Mouse (Mus musculus) lung, embryonic 15.5 days (tissue): ENCODE data around the gene Sec22b. TPM values are rescaled to one million over a fixed set of nuclear protein-coding genes. Genes with fewer than 3 reads are reported as not detected.
A peak's percentile ranks its signal among the peaks of the same experiment; 100 is the strongest.

Experiments
- ATAC-seq: fragments of 200-750 bp; cut with Nextera tagmentation; 2 replicates; pipeline ENCODE4 v1.8.0; 2017; ENCODE audit warnings: moderate number of reproducible peaks, borderline replicate concordance; ENCODE audit not compliant: low FRiP score, low TSS enrichment; ENCODE audit errors: extremely low read depth
- H3K27ac ChIP-seq: fragments of 300-500 bp; sonication (generic); 2 replicates; pipeline ENCODE4 v1.5.1; 2015; ENCODE audit warnings: moderate library complexity, mild to moderate bottlenecking, inconsistent platforms
- H3K27me3 ChIP-seq: fragments of 300-500 bp; sonication (generic); 2 replicates; pipeline ENCODE4 v1.6.1; 2015; ENCODE audit warnings: inconsistent platforms
- H3K36me3 ChIP-seq: fragments of 300-500 bp; sonication (generic); 2 replicates; pipeline ENCODE4 v1.6.1; 2015; ENCODE audit warnings: inconsistent platforms
- H3K4me1 ChIP-seq: fragments of 300-500 bp; sonication (generic); 2 replicates; pipeline ENCODE4 v1.6.1; 2015; ENCODE audit warnings: inconsistent platforms
- H3K4me2 ChIP-seq: fragments of 300-500 bp; sonication (generic); 2 replicates; pipeline ENCODE4 v1.6.1; 2015; ENCODE audit warnings: inconsistent platforms, mild to moderate bottlenecking, moderate library complexity
- H3K4me3 ChIP-seq: fragments of 300-500 bp; sonication (generic); 2 replicates; pipeline ENCODE4 v1.5.1; 2015; ENCODE audit warnings: mild to moderate bottlenecking, inconsistent platforms
- H3K9ac ChIP-seq: fragments of 300-500 bp; sonication (generic); 2 replicates; pipeline ENCODE4 v1.6.1; 2015; ENCODE audit warnings: inconsistent platforms
- H3K9me3 ChIP-seq: fragments of 300-500 bp; sonication (generic); 2 replicates; pipeline ENCODE4 v1.6.1; 2016; ENCODE audit warnings: inconsistent platforms
- WGBS: fragments of 180-500 bp; shearing (Covaris S2); methylation state at CpG from one replicate; pipeline ENCODE4 v1.1.7; 2015; 5-methylcytosine and 5-hydroxymethylcytosine counted together
- polyA plus RNA-seq: library from polyadenylated mRNA; unstranded; fragments of >200 nt; fragmentation: Nextera tagmentation; extraction: Ambion mirVana; gene quantifications from 2 replicates; pipeline ENCODE4 v1.2.1, GENCODE M21; 2015

The Sec22b gene
- polyA plus RNA-seq, 1 experiment from 2014 or later: 157 TPM

DNA sequence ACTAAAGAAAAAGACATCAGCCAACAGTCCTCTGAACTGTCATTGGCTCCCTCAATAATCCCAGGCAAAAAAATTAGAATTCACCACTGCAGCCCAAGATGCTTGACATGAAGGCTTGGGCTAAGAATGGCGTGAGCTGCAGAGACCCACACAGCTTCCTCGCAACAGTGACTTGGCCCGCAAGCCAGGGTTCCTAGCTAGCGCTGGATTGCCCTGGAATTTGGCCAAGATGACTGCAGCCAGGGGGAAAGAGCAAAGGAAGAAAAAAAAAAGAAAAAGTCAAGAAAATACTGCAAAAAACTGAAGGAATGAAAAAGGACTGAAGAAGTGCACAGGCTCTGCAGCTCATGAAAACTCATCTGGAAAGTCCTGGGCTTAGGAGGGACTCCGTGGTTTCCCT lies 43.5 kb downstream of the Sec22b start:
- H3K9me3 ChIP-seq: no peaks in the 10 kb centered on the region
- no peak overlapping the region for H3K4me3 ChIP-seq
- H3K4me1 ChIP-seq: peaks cover 54% of the 10 kb centered on the region
- H3K4me2 ChIP-seq: no peak overlapping the region
- 32% methylated on average over 5 of the region's 5 CpGs for WGBS
- no peaks in the 10 kb centered on the region for H3K36me3 ChIP-seq
- H3K27me3 ChIP-seq: no peaks in the 10 kb centered on the region
- no peak for ATAC-seq
- peak overlapping the region; percentile 30; the same call in 1 of the 2 replicates for H3K27ac ChIP-seq
- H3K9ac ChIP-seq: no peak overlapping the region

DNA sequence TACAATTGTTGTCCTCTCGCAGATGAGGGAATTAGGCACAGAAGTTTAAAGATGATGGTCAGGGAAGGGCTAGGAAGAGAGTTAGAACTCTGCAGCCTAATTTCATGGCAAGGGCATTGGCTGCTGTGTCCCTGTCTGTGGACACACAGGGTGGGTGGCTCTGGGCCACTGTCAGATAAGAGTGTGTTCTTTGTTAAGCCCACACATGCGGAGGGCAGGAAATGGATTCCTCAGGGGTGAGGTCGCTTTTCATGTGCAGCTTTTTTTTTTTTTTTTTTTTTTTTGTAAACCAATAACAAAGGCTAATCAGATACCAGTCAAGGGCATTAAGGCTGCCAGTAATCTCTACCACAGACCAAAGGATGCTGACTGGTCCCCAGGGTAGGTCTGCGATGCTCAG lies 45.4 kb downstream of the Sec22b start:
- Histone ChIP-seq H3K4me3 (no peak overlapping the region), H3K4me2 (no peak overlapping the region), H3K4me1 (peaks cover 41% of the 10 kb centered on the region), H3K27ac (no peak overlapping the region), H3K27me3 (no peaks in the 10 kb centered on the region), H3K36me3 (no peaks in the 10 kb centered on the region), H3K9me3 (no peaks in the 10 kb centered on the region), H3K9ac (no peak overlapping the region)
- ATAC-seq: no peak
- 31% methylated on average over 4 of the region's 4 CpGs for WGBS

DNA sequence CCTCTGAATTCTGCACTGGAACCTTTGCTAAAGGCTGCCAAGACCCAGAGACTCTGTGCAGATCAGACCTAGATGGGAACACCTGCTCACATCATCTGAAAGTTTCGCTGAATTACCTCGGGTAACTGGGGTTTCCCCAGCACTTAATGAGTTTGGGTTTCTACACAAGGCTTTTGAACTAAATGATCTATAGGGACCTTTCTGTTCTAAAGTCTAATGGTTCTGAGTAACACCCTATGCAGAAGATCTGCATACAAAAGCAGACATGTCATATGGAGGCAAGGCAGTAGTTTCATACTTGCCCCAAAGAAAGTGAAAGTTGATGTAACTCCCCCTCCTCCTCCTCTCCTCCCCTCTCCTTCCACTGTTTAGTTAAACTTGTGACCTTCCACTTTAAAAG lies 47.5 kb downstream of the Sec22b start:
- Histone ChIP-seq H3K27ac (no peak overlapping the region), H3K4me3 (no peak overlapping the region), H3K27me3 (no peaks in the 10 kb centered on the region), H3K9ac (no peak overlapping the region), H3K4me2 (no peak overlapping the region), H3K4me1 (peaks cover 26% of the 10 kb centered on the region), H3K9me3 (no peaks in the 10 kb centered on the region), H3K36me3 (no peaks in the 10 kb centered on the region)
- ATAC-seq: no peak
- 95% methylated on average over 2 of the region's 2 CpGs for WGBS

DNA sequence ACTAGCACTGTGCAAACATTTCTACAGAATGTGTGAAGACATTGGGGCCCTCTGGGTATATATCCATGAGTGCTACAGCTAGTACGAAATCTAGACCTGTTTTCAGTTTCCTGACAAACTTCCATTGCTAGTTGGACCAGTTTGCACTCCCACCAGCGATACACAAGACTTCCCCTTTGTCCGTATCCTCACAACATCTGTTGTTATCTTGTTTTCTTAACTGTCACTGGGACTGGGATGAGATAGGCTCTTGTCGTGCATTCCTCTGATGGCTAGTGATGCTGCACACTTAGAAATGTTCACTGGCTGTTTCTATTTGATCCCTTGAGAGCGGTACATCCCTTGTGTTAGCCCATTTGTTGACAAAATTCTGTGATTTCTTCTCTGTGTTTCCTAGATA lies 49.0 kb downstream of the Sec22b start:
- Histone ChIP-seq H3K27me3 (no peaks in the 10 kb centered on the region), H3K9me3 (no peaks in the 10 kb centered on the region), H3K9ac (no peak overlapping the region), H3K27ac (peak overlapping the region; percentile 26; the same call in 1 of the 2 replicates), H3K4me2 (no peak overlapping the region), H3K4me3 (no peak overlapping the region), H3K4me1 (peaks cover 16% of the 10 kb centered on the region), H3K36me3 (no peaks in the 10 kb centered on the region)
- no peak for ATAC-seq
- 42% methylated on average over 5 of the region's 5 CpGs for WGBS

DNA sequence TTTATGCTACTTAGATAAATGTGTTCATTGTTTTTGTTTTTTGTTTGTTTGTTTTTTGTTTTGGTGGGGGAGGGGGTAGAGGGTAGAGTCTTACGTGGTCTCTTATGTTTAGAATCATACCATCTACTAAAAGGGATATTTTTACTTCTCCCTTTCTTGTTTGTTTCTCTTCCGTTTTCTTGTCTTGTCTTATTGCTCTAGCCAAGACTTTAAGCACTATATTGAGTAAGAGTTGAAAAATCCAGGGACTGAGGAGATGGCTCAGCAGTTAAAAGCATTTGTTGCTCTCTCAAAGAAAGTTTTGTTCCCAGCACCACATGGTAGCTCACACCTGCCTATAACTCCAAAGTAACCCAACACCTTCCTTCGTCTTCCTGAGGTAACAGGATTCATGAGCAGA lies 50.1 kb downstream of the Sec22b start:
- Histone ChIP-seq H3K9me3 (no peaks in the 10 kb centered on the region), H3K9ac (no peak overlapping the region), H3K27me3 (no peaks in the 10 kb centered on the region), H3K36me3 (no peaks in the 10 kb centered on the region), H3K27ac (no peak overlapping the region), H3K4me1 (peaks cover 16% of the 10 kb centered on the region), H3K4me2 (no peak overlapping the region), H3K4me3 (no peak overlapping the region)
- WGBS: 82% methylated on average over 3 of the region's 3 CpGs
- no peak for ATAC-seq

DNA sequence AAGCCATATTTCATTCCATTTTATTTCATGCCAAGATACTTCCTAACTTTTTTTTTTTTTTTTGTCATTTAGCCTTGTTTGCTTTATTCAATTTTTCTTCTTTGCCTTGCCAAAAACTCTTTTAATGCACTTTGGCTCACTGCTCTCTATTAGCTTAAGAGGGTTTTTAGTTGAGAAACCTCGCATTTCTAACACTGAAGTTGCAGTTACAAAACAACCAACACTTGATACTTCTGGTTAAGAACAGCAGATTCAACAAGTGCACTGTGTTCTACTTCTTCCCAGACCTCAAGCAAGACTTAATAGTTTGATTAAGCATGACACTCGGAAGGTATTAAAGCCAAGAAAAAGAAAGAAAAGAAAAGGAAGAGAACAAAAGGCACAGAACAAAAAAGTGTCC lies 52.2 kb downstream of the Sec22b start:
- Histone ChIP-seq H3K4me1 (peaks cover 6% of the 10 kb centered on the region; the same call in 1 of the 2 replicates), H3K9ac (no peak overlapping the region), H3K4me2 (no peak overlapping the region), H3K9me3 (no peaks in the 10 kb centered on the region), H3K4me3 (no peak overlapping the region), H3K27me3 (no peaks in the 10 kb centered on the region), H3K27ac (no peak overlapping the region), H3K36me3 (no peaks in the 10 kb centered on the region)
- 78% methylated on average over 2 of the region's 2 CpGs for WGBS
- ATAC-seq: no peak

DNA sequence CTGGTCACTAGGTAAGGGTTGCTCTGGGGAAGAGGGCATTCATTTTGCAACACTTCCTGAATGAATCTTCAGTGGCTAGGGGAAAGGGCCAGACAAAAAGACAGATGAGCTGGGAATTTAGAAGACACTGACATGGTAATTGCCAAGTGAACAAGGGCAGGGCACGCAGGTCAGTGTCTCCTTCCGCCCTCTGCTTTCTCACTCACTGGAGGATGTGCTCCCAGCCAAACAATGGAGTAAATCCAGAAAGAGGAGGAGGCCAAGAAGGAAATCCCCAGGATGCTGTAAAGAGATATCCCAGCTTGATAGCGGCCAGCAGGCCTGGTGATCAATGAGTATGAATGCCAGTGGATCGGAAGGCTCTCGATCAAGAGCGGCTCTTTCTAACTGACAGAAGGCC lies 55.3 kb downstream of the Sec22b start:
- H3K4me3 ChIP-seq: no peak overlapping the region
- no peak overlapping the region for H3K9ac ChIP-seq
- H3K4me1 ChIP-seq: peaks cover 3% of the 10 kb centered on the region; the same call in 1 of the 2 replicates
- no peak overlapping the region for H3K4me2 ChIP-seq
- H3K9me3 ChIP-seq: no peaks in the 10 kb centered on the region
- WGBS: 39% methylated on average over 6 of the region's 6 CpGs
- no peaks in the 10 kb centered on the region for H3K36me3 ChIP-seq
- no peak overlapping the region for H3K27ac ChIP-seq
- H3K27me3 ChIP-seq: no peaks in the 10 kb centered on the region
- ATAC-seq: no peak

DNA sequence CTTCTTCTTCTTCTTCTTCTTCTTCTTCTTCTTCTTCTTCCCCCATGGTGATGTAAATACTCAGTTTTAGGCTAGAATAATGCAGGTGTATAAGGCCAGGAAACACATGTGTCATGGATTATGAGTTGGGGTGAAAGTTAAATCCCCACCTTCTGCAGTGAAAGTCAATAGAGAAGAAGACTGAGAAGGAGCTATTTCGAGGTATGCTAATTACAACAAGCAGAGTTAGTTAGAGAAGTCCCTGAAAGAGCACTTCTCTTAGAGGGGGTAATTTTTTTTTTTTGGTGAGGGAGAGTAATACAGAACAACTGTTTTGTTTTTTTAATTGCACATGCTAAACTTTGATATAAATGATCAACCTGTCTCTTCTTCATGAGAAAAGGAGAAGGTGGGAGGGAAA lies 55.9 kb downstream of the Sec22b start:
- no peaks in the 10 kb centered on the region for H3K36me3 ChIP-seq
- H3K27ac ChIP-seq: no peak overlapping the region
- 59% methylated on average over 1 of the region's 1 CpGs for WGBS
- H3K9ac ChIP-seq: no peak overlapping the region
- peaks cover 5% of the 10 kb centered on the region; the same call in 1 of the 2 replicates for H3K4me1 ChIP-seq
- H3K27me3 ChIP-seq: no peaks in the 10 kb centered on the region
- no peak for ATAC-seq
- no peak overlapping the region for H3K4me2 ChIP-seq
- H3K9me3 ChIP-seq: no peaks in the 10 kb centered on the region
- H3K4me3 ChIP-seq: no peak overlapping the region

DNA sequence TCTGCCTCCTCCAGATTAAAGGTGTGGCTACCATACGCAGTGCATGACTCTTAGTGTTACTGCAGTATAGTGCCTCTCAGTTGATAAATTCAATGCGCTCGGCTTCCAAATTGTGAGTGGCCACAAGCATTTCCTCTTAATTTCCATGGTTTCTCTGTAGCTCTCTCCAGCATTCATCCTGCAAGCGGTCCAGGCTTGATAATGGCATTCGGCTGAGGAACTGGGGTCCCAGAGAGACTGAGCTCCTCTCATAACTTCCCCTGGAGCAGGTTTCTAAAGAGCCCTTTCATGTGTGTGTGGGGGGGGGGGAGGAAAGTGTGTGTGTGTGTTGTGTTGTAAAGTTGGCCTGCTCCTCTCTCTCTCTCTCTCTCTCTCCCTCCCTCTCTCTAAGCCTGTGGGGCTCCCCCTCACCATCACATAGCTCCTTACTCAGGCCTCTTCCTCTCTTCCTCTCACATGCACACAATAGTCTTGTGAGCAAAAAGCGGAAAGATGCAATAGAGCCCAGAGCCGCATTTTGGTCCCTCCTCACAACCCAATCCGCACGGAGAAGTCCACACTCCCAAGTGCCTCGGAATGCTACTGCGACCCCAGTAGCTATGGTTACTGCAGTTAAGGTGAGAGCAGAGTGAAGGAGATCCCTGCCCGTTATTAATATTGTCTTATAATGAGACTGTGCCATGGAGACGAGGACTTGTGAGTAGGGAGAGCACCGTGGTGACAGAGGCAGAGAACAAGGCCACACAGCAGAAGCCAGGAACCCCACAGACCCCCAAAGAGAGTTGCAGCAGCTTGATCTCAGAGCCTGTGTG lies 60.0 kb downstream of the Sec22b start:
- Histone ChIP-seq H3K36me3 (no peaks in the 10 kb centered on the region), H3K4me2 (no peak overlapping the region), H3K9ac (no peak overlapping the region), H3K27ac (no peak overlapping the region), H3K27me3 (no peaks in the 10 kb centered on the region), H3K9me3 (no peaks in the 10 kb centered on the region), H3K4me1 (peaks cover 12% of the 10 kb centered on the region; the same call in 1 of the 2 replicates), H3K4me3 (no peak overlapping the region)
- no peak for ATAC-seq
- WGBS: 62% methylated on average over 14 of the region's 14 CpGs

DNA sequence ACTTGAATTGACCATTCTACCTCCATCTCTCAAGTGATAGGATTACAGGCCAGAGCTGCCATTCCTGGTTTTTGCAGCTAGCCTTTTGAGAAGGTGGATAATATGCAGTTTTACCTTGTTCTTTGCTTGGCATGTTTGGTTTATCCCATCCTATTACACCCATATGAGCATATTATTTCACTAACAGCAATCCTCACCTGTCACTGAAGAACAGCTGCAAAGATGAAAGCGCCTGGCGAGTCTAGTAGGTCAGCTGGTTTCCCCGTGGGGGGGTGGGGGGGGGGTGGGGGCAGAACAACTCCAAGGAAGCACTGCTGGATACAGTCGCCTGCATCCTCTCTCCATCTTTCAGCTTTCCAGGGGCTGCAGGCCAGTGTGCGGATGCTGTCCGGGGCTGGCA lies 61.0 kb downstream of the Sec22b start:
- Histone ChIP-seq H3K4me2 (no peak overlapping the region), H3K4me3 (no peak overlapping the region), H3K27ac (no peak overlapping the region), H3K9ac (no peak overlapping the region), H3K4me1 (peaks cover 12% of the 10 kb centered on the region; the same call in 1 of the 2 replicates), H3K9me3 (no peaks in the 10 kb centered on the region), H3K27me3 (no peaks in the 10 kb centered on the region), H3K36me3 (no peaks in the 10 kb centered on the region)
- WGBS: 61% methylated on average over 6 of the region's 6 CpGs
- no peak for ATAC-seq

DNA sequence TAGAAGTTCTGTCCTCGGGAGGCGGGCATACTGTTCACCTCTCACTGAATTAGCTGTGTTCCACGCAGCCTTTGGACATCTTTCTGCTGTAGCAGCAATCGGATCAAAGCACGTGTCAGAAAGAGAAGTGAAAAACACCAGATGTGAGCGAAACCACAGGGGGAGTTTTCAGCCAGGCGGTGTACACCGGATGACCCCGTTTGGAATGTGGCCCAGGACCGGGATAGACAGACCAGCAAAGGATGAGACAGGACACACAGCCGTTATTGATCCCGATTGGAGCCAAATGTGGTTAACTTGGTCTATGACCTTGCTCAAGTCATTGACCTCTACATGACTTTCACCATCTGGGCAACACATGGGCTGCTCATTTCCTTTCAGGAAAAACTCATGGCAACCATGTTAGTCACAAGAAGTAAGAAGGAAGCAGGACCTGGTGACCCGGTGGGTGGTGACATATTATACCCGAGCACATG lies 63.9 kb downstream of the Sec22b start:
- Histone ChIP-seq H3K36me3 (no peaks in the 10 kb centered on the region), H3K4me2 (no peak overlapping the region), H3K27me3 (no peaks in the 10 kb centered on the region), H3K4me3 (no peak overlapping the region), H3K9me3 (no peaks in the 10 kb centered on the region), H3K4me1 (peaks cover 29% of the 10 kb centered on the region), H3K27ac (no peak overlapping the region), H3K9ac (no peak overlapping the region)
- WGBS: 43% methylated on average over 14 of the region's 14 CpGs
- no peak; the same call in 1 of the 2 replicates for ATAC-seq

DNA sequence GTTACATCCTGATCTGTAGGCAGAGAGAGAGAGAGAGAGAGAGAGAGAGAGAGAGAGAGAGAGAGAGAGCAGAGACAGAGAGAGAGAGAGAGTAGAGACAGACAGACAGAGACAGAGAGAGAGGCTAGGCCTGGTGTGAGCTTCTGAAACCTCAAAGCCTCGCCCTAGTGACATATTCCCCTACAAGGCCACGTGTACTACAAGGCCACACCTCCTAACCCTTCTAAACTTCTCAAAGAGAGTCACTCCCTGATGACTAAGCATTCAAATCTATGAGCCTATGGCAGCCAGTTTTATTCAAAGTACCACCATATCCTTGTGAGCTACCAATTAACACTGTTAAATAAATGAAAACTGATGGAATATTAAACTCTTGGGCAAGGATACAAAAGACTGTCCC lies 66.6 kb downstream of the Sec22b start:
- H3K27me3 ChIP-seq: no peaks in the 10 kb centered on the region
- no peak overlapping the region for H3K27ac ChIP-seq
- peaks cover 42% of the 10 kb centered on the region for H3K4me1 ChIP-seq
- no peak for ATAC-seq
- no peak overlapping the region for H3K4me3 ChIP-seq
- no peak overlapping the region for H3K9ac ChIP-seq
- H3K4me2 ChIP-seq: no peak overlapping the region
- H3K36me3 ChIP-seq: no peaks in the 10 kb centered on the region
- WGBS: 56% methylated on average over 2 of the region's 2 CpGs
- H3K9me3 ChIP-seq: no peaks in the 10 kb centered on the region
